Mouse (Mus musculus) limb, embryonic 11.5 days (tissue): ENCODE measurements around the gene Ptpn3. TPM values are rescaled to one million over a fixed set of nuclear protein-coding genes. Genes with fewer than 3 reads are reported as not detected.

ENCODE experiments used
- ATAC-seq: fragments of 200-750 bp; cut with Nextera tagmentation; 2 replicates; pipeline ENCODE4 v1.8.0; 2017; ENCODE audit warnings: low read depth; ENCODE audit not compliant: insufficient number of reproducible peaks, low FRiP score, low TSS enrichment
- DNase-seq: peaks from one replicate; pipeline ENCODE4 v3.0.0-alpha.2; 2015; ENCODE audit warnings: low spot score
- H3K27ac ChIP-seq: fragments of 300-500 bp; sonication (generic); replicated peaks from 2 replicates; pipeline ENCODE4 v1.5.1; 2014; ENCODE audit warnings: low read depth, mild to moderate bottlenecking, low read length
- H3K27me3 ChIP-seq: fragments of 300-500 bp; sonication (generic); 2 replicates; pipeline ENCODE4 v1.6.1; 2014; ENCODE audit warnings: mild to moderate bottlenecking, low read length, mixed read lengths; ENCODE audit not compliant: control insufficient read depth, insufficient read depth
- H3K36me3 ChIP-seq: fragments of 300-500 bp; sonication (generic); 2 replicates; pipeline ENCODE4 v1.6.1; 2014; ENCODE audit warnings: mild to moderate bottlenecking, low read length, moderate library complexity, mixed read lengths; ENCODE audit not compliant: control insufficient read depth, insufficient read depth
- H3K4me1 ChIP-seq: fragments of 300-500 bp; sonication (generic); 2 replicates; pipeline ENCODE4 v1.6.1; 2014; ENCODE audit warnings: low read length, mixed read lengths; ENCODE audit not compliant: control insufficient read depth, insufficient read depth
- H3K4me2 ChIP-seq: fragments of 300-500 bp; sonication (generic); 2 replicates; pipeline ENCODE4 v1.6.1; 2014; ENCODE audit warnings: low read depth, mild to moderate bottlenecking, moderate library complexity; ENCODE audit not compliant: severe bottlenecking
- H3K4me3 ChIP-seq: fragments of 300-500 bp; sonication (generic); 2 replicates; pipeline ENCODE4 v1.5.1; 2014; ENCODE audit warnings: low read depth, low read length
- H3K9ac ChIP-seq: fragments of 300-500 bp; sonication (generic); 2 replicates; pipeline ENCODE4 v1.6.1; 2014; ENCODE audit warnings: mild to moderate bottlenecking, low read length
- H3K9me3 ChIP-seq: fragments of 300-500 bp; sonication (generic); 2 replicates; pipeline ENCODE4 v1.6.1; 2016; ENCODE audit warnings: low read length; ENCODE audit not compliant: control insufficient read depth
- WGBS: fragments of 180-500 bp; shearing (Covaris S2); extraction: QIAGEN DNeasy Blood & Tissue Kit; methylation state at CpG from one replicate; pipeline ENCODE4 v1.1.7; 2014; 5-methylcytosine and 5-hydroxymethylcytosine counted together
- polyA plus RNA-seq: library from polyadenylated mRNA; unstranded; fragments of >200 nt; fragmentation: Nextera tagmentation; extraction: Ambion mirVana; gene quantifications from 2 replicates; pipeline ENCODE4 v1.2.1, GENCODE M21; 2014

The Ptpn3 gene
- polyA plus RNA-seq, 1 experiment from 2014 or later: 0.73 TPM

DNA sequence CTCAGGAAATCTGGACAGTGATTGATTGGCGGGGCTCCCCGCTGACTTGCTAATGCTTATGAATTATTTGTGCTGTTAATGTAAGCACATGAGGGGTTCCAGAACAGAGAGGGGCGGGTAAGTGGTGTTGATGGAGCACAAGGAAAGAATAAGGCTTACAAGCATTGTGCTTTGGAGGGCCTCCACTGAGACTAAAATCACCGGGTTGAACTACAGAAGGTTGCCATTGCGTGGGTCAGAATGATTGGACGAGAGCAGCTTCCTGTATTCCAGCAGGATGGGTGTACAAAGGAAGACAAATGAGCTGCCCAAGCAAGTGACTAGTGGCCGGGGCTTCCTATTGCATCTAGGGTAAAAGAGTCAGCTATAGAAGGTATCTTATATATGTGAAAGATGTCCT is 4.0 kb upstream of the Ptpn3 start:
- peaks cover 5% of the 10 kb centered on the region for H3K4me1 ChIP-seq
- no peak overlapping the region for H3K27ac ChIP-seq
- DNase-seq: no peak
- no peaks in the 10 kb centered on the region for H3K36me3 ChIP-seq
- no peak overlapping the region for H3K4me2 ChIP-seq
- no peak overlapping the region for H3K9ac ChIP-seq
- 74% methylated on average over 7 of the region's 7 CpGs for WGBS
- no peaks in the 10 kb centered on the region for H3K9me3 ChIP-seq
- H3K4me3 ChIP-seq: no peak overlapping the region
- H3K27me3 ChIP-seq: peaks cover 2% of the 10 kb centered on the region
- no peak for ATAC-seq

GRCm38 (mm10) chr4:57300469-57301409 is 898 bp downstream of the Ptpn3 start:
- WGBS: under 1% methylated on average over 33 of the region's 37 CpGs

DNA sequence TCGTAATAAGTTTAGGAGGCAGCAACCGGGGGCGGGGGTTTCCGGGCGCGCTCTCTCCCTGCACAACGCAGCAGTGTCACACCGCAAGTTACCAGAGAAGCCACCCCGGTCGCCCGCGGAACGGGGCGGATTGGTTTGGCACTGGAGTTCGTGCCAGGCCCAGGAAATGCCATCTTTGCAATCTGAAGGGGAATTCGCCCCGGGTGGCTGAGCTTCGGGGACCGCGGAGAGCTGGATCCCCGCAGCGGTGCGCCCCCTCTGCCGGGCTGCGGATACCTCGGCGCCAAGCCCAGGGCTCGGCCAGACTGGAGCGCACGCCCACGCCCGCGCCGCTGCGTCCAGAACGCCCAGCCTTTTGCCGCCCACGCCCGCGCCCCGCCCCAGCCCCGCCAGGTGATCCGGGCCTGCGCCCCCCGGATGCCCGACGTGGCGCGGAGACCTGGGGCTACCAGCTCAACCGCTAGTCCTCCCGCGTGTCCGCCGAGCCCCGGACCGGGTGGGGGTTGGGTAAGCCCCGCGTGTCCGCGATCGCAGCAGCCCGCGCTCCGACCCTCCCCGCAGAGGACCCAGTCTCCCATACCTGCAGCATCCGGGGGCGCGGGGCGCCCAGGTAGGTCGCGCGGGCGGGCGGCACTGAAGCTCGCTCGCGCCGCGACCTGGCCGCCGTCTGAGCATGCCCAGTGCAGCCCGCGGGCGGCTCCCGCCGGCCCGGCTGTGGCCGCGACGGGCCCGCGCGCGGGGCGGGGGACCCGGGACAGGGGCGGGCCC is 1.8 kb downstream of the Ptpn3 start:
- DNase-seq (peak; percentile 63), ATAC-seq (peak; percentile 18; the same call in 1 of the 2 replicates)
- Histone ChIP-seq H3K4me3 (peak overlapping the region; percentile 77), H3K9me3 (no peaks in the 10 kb centered on the region), H3K4me2 (peak overlapping the region; percentile 92), H3K27me3 (peaks cover 18% of the 10 kb centered on the region), H3K36me3 (no peaks in the 10 kb centered on the region), H3K27ac (no peak overlapping the region), H3K9ac (peak overlapping the region; percentile 59), H3K4me1 (peaks cover 15% of the 10 kb centered on the region)
- WGBS: under 1% methylated on average over 71 of the region's 97 CpGs

More at GRCm38 (mm10) chr4:57300469-57301409, 898 bp downstream of the Ptpn3 start:
- Histone ChIP-seq H3K27me3 (peaks cover 18% of the 10 kb centered on the region), H3K4me1 (peaks cover 15% of the 10 kb centered on the region), H3K27ac (no peak overlapping the region), H3K9me3 (no peaks in the 10 kb centered on the region), H3K9ac (peak overlapping the region; percentile 59; the same call in 1 of the 2 replicates), H3K36me3 (no peaks in the 10 kb centered on the region), H3K4me3 (peak overlapping the region; percentile 77), H3K4me2 (peak overlapping the region; percentile 92)
- ATAC-seq: no peak
- peak; percentile 60 for DNase-seq

DNA sequence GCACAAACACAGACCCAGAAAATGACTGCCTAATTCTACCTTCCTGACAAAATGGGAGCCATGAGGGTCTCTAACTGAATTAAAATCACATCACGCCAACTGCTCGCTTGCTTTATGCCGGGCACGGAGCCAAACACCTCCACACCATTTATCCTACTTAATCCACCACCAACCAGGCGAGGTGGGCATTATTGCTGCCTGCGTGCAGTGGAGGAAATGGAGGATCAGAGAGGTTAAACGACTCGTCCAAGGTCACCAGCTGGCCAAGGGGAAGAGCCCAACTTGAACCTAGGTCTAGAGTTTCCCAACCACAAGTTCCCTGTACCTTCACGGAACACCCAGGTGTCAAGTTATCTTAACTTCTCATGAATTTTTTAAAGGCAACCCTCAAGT is 2.3 kb downstream of the Ptpn3 start:
- WGBS: 5% methylated on average over 9 of the region's 9 CpGs
- DNase-seq: peak; percentile 55
- Histone ChIP-seq H3K4me2 (peak overlapping the region; percentile 92), H3K27me3 (peaks cover 18% of the 10 kb centered on the region), H3K9me3 (no peaks in the 10 kb centered on the region), H3K4me1 (peaks cover 15% of the 10 kb centered on the region), H3K27ac (no peak overlapping the region), H3K4me3 (peak overlapping the region; percentile 77), H3K9ac (0 out of 2 replicates have a peak overlapping the region, but pooled peaks have one; percentile 59), H3K36me3 (no peaks in the 10 kb centered on the region)
- ATAC-seq: no peak

DNA sequence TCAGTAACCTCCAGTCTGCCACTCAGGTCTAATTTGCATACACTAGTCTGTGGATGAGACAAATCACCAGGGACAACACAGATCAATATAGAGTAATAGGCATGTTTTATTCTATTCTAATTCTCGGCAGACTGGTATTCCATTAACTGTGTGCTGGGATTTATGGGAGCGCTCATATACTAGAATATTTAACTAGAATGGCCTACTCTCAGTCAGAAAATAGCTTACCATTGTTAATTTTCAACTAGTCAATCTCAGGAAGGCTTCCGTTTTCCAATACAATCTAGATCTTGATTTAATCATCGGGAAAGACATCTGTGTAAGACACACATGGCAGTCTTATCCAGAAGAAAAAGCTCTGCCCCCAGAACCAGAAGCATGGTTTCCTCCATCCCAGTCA is 3.5 kb downstream of the Ptpn3 start:
- Histone ChIP-seq H3K27me3 (peaks cover 16% of the 10 kb centered on the region), H3K4me1 (peaks cover 15% of the 10 kb centered on the region), H3K36me3 (no peaks in the 10 kb centered on the region), H3K4me2 (no peak overlapping the region), H3K4me3 (no peak overlapping the region), H3K9ac (no peak overlapping the region), H3K9me3 (no peaks in the 10 kb centered on the region), H3K27ac (no peak overlapping the region)
- DNase-seq (no peak), ATAC-seq (no peak)
- WGBS: 87% methylated on average over 4 of the region's 4 CpGs

- Histone ChIP-seq H3K4me2 (no peak overlapping the region), H3K27me3 (peaks cover 11% of the 10 kb centered on the region; the same call in 1 of the 2 replicates)
Observed at GRCm38 (mm10) chr4:57294971-57295656, 6.5 kb downstream of the Ptpn3 start.

DNA sequence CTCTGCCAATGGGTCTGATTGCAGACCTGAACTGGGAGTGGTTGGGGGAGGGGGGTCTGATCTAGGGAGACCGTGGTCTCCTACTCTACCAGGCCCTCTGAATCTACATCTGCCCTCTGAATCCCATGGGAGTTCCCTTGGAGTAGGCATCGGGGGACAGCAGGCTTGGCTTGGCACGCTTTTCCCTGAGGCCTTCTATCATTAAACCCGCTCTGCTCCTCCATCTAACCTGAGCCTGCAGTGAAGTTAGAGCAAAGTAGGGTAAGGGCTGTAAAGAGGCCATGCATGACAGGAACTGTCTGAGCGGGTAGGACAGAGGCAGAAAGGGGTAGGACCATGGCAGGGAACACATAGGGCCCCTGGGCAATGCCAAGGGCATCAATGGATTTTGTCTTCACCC is 9.0 kb downstream of the Ptpn3 start:
- no peaks in the 10 kb centered on the region for H3K27me3 ChIP-seq
- no peak overlapping the region for H3K9ac ChIP-seq
- no peak overlapping the region for H3K4me2 ChIP-seq
- no peaks in the 10 kb centered on the region for H3K4me1 ChIP-seq
- WGBS: 88% methylated on average over 5 of the region's 5 CpGs
- H3K36me3 ChIP-seq: no peaks in the 10 kb centered on the region
- DNase-seq (no peak), ATAC-seq (no peak)
- H3K4me3 ChIP-seq: no peak overlapping the region
- no peaks in the 10 kb centered on the region for H3K9me3 ChIP-seq
- H3K27ac ChIP-seq: no peak overlapping the region

More at GRCm38 (mm10) chr4:57294971-57295656, 6.5 kb downstream of the Ptpn3 start:
- DNase-seq (no peak), ATAC-seq (no peak)
- H3K36me3 ChIP-seq: no peaks in the 10 kb centered on the region
- WGBS: 85% methylated on average over 9 of the region's 9 CpGs
- no peak overlapping the region for H3K4me3 ChIP-seq
- H3K9me3 ChIP-seq: no peaks in the 10 kb centered on the region
- H3K9ac ChIP-seq: no peak overlapping the region
- peaks cover 7% of the 10 kb centered on the region; the same call in 1 of the 2 replicates for H3K4me1 ChIP-seq
- no peak overlapping the region for H3K27ac ChIP-seq

DNA sequence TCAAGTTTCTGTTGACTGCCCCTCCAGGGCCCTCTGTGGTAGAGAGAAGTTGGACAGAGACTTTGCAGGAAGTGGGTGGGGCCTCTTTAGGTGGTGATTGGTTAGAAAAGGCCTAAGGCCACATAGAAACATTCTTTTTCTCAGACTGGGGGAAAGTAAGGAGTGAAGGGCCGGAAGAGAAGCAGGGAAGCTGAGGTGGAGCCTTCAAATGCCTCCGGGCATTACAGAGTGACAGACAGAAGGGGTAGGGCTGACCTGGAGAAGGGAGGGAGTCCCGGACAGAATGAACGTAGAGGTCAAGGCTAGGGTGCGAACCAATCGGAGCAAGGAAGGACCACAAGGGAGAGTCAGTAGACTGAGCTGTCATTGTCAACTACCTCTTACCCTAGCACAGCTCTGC is 11.6 kb downstream of the Ptpn3 start:
- Histone ChIP-seq H3K9ac (no peak overlapping the region), H3K27me3 (no peaks in the 10 kb centered on the region), H3K9me3 (no peaks in the 10 kb centered on the region), H3K4me1 (no peaks in the 10 kb centered on the region), H3K27ac (no peak overlapping the region), H3K4me3 (no peak overlapping the region), H3K36me3 (no peaks in the 10 kb centered on the region), H3K4me2 (no peak overlapping the region)
- WGBS: 84% methylated on average over 6 of the region's 6 CpGs
- DNase-seq (no peak), ATAC-seq (no peak)
